Mouse (Mus musculus) hindlimb bud, embryonic 11.5 days (tissue): ENCODE data around the gene Slc7a15.
"Not testable (repeated sequence)": the region's sequence is repeated elsewhere in the genome, so short reads cannot be mapped to it uniquely, and the experiment has no call there.

Experiments used
- DNase-seq: peaks from one replicate; pipeline ENCODE4 v3.0.0-alpha.2; 2012; ENCODE audit warnings: low read depth, low spot score; ENCODE audit errors: extremely low spot score

Gene Slc7a15

DNA sequence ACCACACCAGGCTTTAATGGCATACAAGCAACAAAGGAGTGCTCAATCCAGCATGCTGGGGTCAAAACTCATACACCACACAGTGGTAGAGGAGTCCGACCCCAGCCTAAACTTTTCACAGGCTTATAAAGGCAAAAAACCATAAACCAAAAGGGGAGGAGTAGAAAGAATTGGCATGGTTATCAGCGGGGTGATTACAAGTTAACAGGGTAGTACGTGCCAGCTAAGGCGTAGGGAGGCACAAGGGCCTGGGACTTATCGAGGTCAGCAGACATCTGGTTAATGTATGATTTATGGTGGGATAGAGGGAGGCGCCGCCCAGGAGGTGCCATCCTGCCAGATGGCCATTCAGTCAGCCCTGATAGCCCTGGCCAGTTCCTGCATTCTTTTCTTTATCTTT lies at the start of gene Slc7a15:
TSS of gene Slc7a15 (minus strand) at position 101 of the 400 bp plus-strand sequence.
- not testable (repeated sequence) for DNase-seq

DNA sequence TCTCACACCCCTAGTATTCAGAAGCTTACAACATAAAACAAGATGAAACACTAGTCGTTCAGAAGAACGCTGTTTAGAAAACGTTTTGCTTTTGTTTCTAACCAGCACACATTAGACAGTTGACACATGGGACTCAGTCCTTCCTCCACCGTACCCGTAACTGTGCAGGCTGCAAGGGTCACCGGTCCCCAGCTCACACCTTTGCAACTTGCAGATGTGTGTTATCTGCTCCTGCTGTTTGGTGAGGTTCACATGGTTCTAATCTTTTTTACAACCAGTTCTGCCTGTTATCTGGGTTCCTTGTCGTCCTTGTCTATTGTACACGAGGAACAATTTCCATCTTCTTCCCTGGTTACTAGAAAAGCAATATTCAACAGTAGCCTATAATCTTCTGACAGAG lies 49.3 kb upstream of the Slc7a15 start:
- DNase-seq = not testable (repeated sequence)

- no peak for DNase-seq
Measured at GRCm38 (mm10) chr12:8641425-8641735, 42.5 kb upstream of the Slc7a15 start.

- DNase-seq = peak; percentile 77
Measured at GRCm38 (mm10) chr12:8640711-8641424, 42.0 kb upstream of the Slc7a15 start.

- not testable (repeated sequence) for DNase-seq
Measured at GRCm38 (mm10) chr12:8640186-8640585, 41.3 kb upstream of the Slc7a15 start.

- DNase-seq = peak; percentile 64
Measured at GRCm38 (mm10) chr12:8638411-8639087, 39.7 kb upstream of the Slc7a15 start.

DNA sequence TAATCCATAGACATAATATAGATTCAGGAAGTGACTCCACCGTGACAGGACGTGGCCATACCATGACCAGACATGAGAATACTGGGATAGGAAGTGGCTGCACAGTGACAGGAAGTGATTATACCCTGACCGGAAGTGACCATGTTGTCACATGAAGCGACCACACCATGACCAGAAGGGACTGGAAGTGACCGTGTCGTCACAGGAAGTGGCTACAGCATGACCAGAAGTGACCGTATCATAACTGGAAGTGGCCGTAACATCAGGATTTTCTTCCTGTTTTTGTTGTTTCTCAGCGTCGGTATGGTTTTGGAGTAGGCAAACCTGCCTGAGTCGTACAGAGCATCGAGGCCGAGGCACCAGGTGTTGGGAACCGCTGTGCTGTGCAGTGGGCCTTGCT lies 38.1 kb upstream of the Slc7a15 start:
- no peak for DNase-seq

- DNase-seq = no peak
Measured at GRCm38 (mm10) chr12:8635546-8635945, 36.7 kb upstream of the Slc7a15 start.

DNA sequence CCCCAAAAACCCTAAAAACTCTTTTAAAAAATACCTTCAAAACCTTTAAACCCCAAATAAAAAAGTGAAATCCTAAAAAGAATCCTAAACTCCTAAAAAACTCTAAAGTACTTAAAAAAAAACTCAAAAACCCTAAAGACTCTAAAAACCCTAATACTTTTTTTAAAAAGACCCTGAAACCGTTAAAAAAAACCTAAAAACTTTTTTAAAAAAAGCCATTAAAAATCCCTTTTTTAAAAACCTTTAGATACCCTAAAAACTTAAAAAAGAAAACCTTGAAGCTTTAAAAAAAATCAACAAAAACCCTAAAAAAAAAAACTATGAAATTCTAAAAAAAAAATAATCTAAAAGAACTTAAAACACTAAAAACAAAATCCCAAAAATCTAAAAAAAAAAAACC lies 35.4 kb upstream of the Slc7a15 start:
- no peak for DNase-seq

GRCm38 (mm10) chr12:8632737-8633365 lies 34.0 kb upstream of the Slc7a15 start:
- no peak for DNase-seq

DNA sequence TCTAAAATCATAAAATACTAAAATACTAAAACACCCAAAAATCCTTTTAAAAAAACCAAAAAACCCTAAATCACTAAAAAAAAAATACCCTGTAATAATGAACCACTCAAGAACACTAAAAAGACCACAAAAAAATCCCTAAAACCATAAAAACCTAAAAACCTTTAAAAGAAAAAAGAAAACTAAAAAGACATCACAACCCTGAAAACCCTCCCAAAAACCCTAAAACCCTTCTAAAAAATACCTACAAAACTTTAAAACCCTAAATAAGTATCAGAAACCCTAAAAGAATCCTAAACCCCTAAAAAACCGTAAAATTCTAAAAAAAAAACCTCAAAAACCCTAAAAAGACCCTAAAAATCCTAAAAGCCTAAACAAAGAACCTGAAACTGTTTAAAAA lies 32.8 kb upstream of the Slc7a15 start:
- no peak for DNase-seq

DNA sequence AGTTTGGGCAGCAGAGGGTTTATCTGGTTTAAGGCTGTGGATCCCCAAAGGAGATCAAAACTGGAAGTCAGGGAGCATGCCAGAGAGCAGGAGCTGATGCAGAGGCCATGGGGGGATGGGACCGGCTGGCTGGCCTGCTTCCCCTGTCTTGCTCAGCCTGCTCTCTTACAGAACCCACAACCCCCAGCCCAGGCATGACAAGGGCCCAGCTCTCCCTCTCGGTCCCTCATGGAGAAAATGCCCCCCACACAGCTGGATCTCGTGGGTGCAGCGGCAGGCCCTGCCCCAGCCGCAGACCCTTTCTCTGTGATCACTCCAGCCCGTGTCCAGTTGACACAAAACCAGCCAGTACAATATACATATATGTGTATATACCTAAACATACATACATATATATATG lies 30.7 kb upstream of the Slc7a15 start:
- DNase-seq = no peak

GRCm38 (mm10) chr12:8620678-8621018 lies 21.8 kb upstream of the Slc7a15 start:
- no peak for DNase-seq

GRCm38 (mm10) chr12:8619827-8620677 lies 21.2 kb upstream of the Slc7a15 start:
- no peak for DNase-seq

- no peak for DNase-seq
Measured at GRCm38 (mm10) chr12:8618271-8618670, 19.4 kb upstream of the Slc7a15 start.

GRCm38 (mm10) chr12:8609070-8609469 lies 10.2 kb upstream of the Slc7a15 start:
- no peak for DNase-seq

DNA sequence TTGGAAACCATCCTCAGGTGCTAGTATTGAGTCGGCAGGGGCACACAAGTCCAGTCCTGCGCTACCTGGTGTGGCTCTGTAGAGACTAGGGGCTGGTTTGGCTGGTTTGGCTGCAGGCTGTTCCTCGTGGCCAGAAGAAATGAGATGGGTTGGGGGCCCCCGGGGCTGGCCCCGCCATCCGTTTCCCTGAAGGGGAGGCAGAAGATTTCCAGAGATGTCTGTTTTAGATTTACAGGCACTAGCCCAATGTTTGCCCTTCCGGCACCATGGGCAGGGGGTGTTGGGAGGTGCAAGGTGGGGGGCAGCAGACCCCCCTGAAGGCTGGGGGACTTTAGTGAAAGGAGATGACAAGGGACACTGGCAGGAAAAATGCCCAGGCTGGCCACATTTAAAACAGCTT lies 3.3 kb downstream of the Slc7a15 start:
- DNase-seq = no peak

DNA sequence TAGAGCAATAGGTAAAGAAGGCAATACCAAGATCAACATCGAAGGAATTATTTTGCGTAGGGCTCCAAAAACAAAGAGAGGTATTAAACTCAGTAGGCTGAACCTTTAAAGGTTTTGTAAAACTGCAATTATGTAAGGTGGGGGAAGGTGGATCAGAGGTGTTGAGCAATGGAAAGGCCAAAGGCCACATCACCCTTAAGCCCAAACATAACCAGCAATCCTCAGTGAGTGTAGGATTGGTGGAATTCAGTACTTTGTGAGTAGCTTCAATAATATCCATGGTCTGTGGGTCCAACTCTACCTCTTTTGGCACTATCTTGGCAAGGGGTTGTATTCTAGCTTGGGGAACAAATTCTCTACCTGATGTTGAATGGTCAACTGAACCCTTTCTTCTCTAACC lies 7.5 kb downstream of the Slc7a15 start:
- DNase-seq = not testable (repeated sequence)

DNA sequence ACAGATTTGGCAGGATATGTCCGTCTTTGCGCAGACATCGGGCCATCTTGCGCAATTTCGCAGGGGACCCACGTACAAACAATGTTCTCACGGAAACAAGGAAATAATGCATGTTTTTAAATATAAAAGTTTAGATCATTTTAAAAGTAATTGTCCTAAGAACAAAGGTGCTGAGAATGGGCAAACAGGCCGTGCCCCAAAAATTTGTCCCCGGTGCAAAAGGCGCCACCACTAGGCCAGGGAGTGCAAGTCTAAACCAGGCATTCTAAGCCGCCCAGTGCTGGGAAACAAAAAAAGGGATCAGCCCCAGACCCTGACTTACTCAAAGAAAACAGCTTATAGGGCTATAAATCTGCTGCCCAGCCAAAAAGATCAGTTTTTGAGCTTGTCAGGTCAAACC lies 25.5 kb downstream of the Slc7a15 start:
- DNase-seq = no peak

- not testable (repeated sequence) for DNase-seq
Measured at GRCm38 (mm10) chr12:8571903-8572341, 26.9 kb downstream of the Slc7a15 start.

DNA sequence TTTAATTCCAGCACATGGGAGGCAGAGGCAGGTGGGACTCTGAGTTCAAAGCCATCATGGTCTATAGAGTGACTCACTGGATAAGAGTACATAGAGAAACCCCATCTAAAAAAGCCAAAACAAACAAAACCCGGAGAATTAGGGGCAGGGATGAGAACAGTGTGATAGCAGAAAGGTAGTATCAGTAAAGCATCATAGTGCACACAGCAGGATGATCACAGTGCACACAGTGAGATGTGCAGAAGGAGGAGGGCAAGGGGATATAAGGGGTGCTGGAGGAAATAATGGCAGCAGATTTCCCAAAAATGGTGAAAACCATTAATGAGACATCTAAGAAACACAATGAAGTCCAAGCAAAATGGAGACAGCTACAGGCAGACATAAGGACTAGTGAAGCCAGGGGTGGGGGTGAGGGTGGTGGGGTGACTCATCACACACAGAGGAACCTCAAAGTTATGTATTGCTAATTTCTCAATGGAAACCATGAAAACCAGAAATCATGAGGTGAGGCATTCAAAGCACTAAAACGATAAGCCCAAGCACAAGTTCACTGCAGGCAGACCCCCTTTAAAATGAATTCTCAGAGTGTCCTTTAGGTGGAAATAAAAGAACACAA lies 27.5 kb downstream of the Slc7a15 start:
- DNase-seq = not testable (repeated sequence)
